Mouse (Mus musculus) megakaryocyte, embryonic 14.5 days (primary cell): ENCODE results near the gene Mepe.

ENCODE experiments used
- FLI1 ChIP-seq: IDR thresholded peaks from 2 replicates; pipeline ENCODE4 v1.6.1; 2012; ENCODE audit warnings: low read length, inconsistent platforms, mixed read lengths
- GATA1 ChIP-seq: IDR thresholded peaks from 3 replicates; pipeline ENCODE4 v1.6.1; 2012; ENCODE audit warnings: mixed read lengths, low read length, inconsistent platforms, borderline replicate concordance

- TF ChIP-seq GATA1 = no peak
- no peak for TF ChIP-seq FLI1
Observed at GRCm38 (mm10) chr5:104358592-104358991, 33.5 kb downstream of the Mepe start.
